Mouse (Mus musculus) ES-E14 (cell line): ENCODE data around the gene Ddx5.

ENCODE experiments used
- MAFK ChIP-seq: IDR thresholded peaks from 2 replicates; pipeline ENCODE4 v1.6.1; 2014; ENCODE audit warnings: mild to moderate bottlenecking, low read depth, low read length, inconsistent platforms; ENCODE audit not compliant: insufficient read depth
- ZNF384 ChIP-seq: IDR thresholded peaks from 2 replicates; pipeline ENCODE4 v1.6.1; 2012; ENCODE audit warnings: low read depth, low read length, inconsistent platforms

GRCm38 (mm10) chr11:106789649-106790048 lies 664 bp upstream of the Ddx5 start:
- no peak for TF ChIP-seq ZNF384
- TF ChIP-seq MAFK: no peak
